In genomic region chr17:79273551-79273950, GRCm38 (mm10) we compare ENCODE assay signal across 27 mouse cellular contexts.
DNase-seq lines count a peak whose midpoint lies in the region; TF ChIP-seq lines count a peak whose summit lies in the region.
"Had no signal": no experiment of that assay in that cellular context is flagged by ENCODE, and none has a peak within 500 bp of the region (broad histone marks: within the 10 kb centered on the region; RNA-seq: fewer than 3 reads in every experiment).

No protein-coding gene starts in this region.

- no peak for TF ChIP-seq POLR2A in embryonic fibroblast, embryonic 13.5 days (IDR thresholded peaks at IDR 0.05; ENCODE audit: low read depth, low read length)

- no peak for TF ChIP-seq CTCF in embryonic fibroblast, embryonic 13.5 days (IDR thresholded peaks at IDR 0.05; ENCODE audit: borderline replicate concordance, insufficient read depth, low read length)

- intact Hi-C loops in heart, postnatal 14 days (cut with DNase I) = no loop called here

- 0 out of 2 replicates have a peak overlapping the region, but pooled peaks have one; percentile 37 for H3K27ac ChIP-seq in embryonic fibroblast, embryonic 13.5 days (ENCODE audit: insufficient read depth, low read length)
- H3K27ac ChIP-seq: embryonic facial prominence, embryonic 12.5 days; embryonic facial prominence, embryonic 15.5 days; forebrain, embryonic 12.5 days; forebrain, embryonic 15.5 days; gastrocnemius, adult 2 months; heart, embryonic 10.5 days; hindbrain, embryonic 12.5 days; hindbrain, embryonic 15.5 days; intestine, embryonic 15.5 days had no signal

- peaks cover 3% of the 10 kb centered on the region; the same call in 1 of the 2 replicates for H3K4me1 ChIP-seq in embryonic fibroblast, embryonic 13.5 days (ENCODE audit: control insufficient read depth, insufficient read depth, low read length)
- H3K4me1 ChIP-seq: embryonic facial prominence, embryonic 12.5 days; forebrain, embryonic 12.5 days; forebrain, embryonic 15.5 days; heart, embryonic 10.5 days; hindbrain, embryonic 12.5 days; hindbrain, embryonic 15.5 days had no signal

- H3K4me3 ChIP-seq in embryonic fibroblast, embryonic 13.5 days (ENCODE audit: insufficient read depth, low read length) = no peak overlapping the region
- H3K4me3 ChIP-seq: embryonic facial prominence, embryonic 12.5 days; embryonic facial prominence, embryonic 15.5 days; erythroblast, embryonic 14.5 days; forebrain, embryonic 12.5 days; forebrain, embryonic 15.5 days; gastrocnemius, adult 2 months; heart, embryonic 10.5 days; hindbrain, embryonic 12.5 days; hindbrain, embryonic 15.5 days; intestine, embryonic 15.5 days had no signal

- peak; percentile 19 for DNase-seq in heart, adult 8-10 months (ENCODE audit: low spot score)
- DNase-seq in heart, postnatal 14 days = no peak
- DNase-seq in 3134 (ENCODE audit: extremely low read depth, insufficient read length, low spot score) (peak; percentile 34), 3T3-L1 (ENCODE audit: low read depth, low spot score) (peak; percentile 50)
- DNase-seq in embryo, embryonic 10.5 days (ENCODE audit: low spot score) = no peak
- DNase-seq in ovary, postnatal 14 days (ENCODE audit: low spot score) = no peak
- no peak for DNase-seq in Muller cell, postnatal 12 days (ENCODE audit: inconsistent ontology term)
- DNase-seq: adrenal gland, postnatal 10 days; adrenal gland, postnatal 36 days; B cell, adult 2 months; cerebellum, adult 18-20 months; cerebellum, adult 9-10 months; cerebellum, postnatal 14 days; gastrocnemius, adult 2 months; gastrocnemius, postnatal 25 days; kidney, adult 11 months; kidney, adult 8-10 months had no signal

Comparison
In these comparisons a context has a peak if more than half of its experiments do, and no peak if none do; other contexts are left out.
1. DNase-seq: peak in heart, adult 8-10 months (single experiment), 3134 (single experiment) and 3T3-L1 (single experiment); none in heart, postnatal 14 days (0 of 2), embryo, embryonic 10.5 days (single experiment), ovary, postnatal 14 days (single experiment) and Muller cell, postnatal 12 days (single experiment).